In genomic region chr13:28738160-28739100, GRCm38 (mm10) we compare ENCODE assay signal across 10 mouse cellular contexts.
DNase-seq lines count a peak whose midpoint lies in the region; ATAC-seq and TF ChIP-seq lines count a peak whose summit lies in the region.
"Had no signal": no experiment of that assay in that cellular context is flagged by ENCODE, and none has a peak within 500 bp of the region (broad histone marks: within the 10 kb centered on the region; RNA-seq: fewer than 3 reads in every experiment).

No protein-coding gene starts in this region.

- no peaks in the 10 kb centered on the region for H3K36me3 ChIP-seq in forebrain, embryonic 15.5 days
- 0 out of 2 replicates have a peak, but pooled peaks cover 3% of the 10 kb centered on the region for H3K36me3 ChIP-seq in limb, embryonic 13.5 days
- no peaks in the 10 kb centered on the region for H3K36me3 ChIP-seq in stomach, postnatal 0 days (ENCODE audit: control insufficient read depth, insufficient read depth, low read length)
- H3K36me3 ChIP-seq: hindbrain, embryonic 10.5 days had no signal

- no peaks in the 10 kb centered on the region for H3K9me3 ChIP-seq in forebrain, embryonic 15.5 days
- no peaks in the 10 kb centered on the region for H3K9me3 ChIP-seq in limb, embryonic 13.5 days
- no peaks in the 10 kb centered on the region for H3K9me3 ChIP-seq in stomach, postnatal 0 days (ENCODE audit: control insufficient read depth, low read length)
- H3K9me3 ChIP-seq: hindbrain, embryonic 10.5 days had no signal

- no peak overlapping the region for H3K4me2 ChIP-seq in forebrain, embryonic 15.5 days (replicated peaks)
- H3K4me2 ChIP-seq in limb, embryonic 13.5 days (replicated peaks) = no peak overlapping the region
- H3K4me2 ChIP-seq in stomach, postnatal 0 days (replicated peaks; ENCODE audit: low read depth) = no peak overlapping the region

- no peaks in the 10 kb centered on the region for H3K27me3 ChIP-seq in forebrain, embryonic 15.5 days
- H3K27me3 ChIP-seq in limb, embryonic 13.5 days = no peaks in the 10 kb centered on the region
- no peaks in the 10 kb centered on the region for H3K27me3 ChIP-seq in stomach, postnatal 0 days (ENCODE audit: control insufficient read depth, insufficient read depth, low read length)

- H3K9ac ChIP-seq in forebrain, embryonic 15.5 days (replicated peaks) = no peak overlapping the region
- H3K9ac ChIP-seq in limb, embryonic 13.5 days = no peak overlapping the region
- H3K9ac ChIP-seq in stomach, postnatal 0 days (ENCODE audit: low read length) = no peak overlapping the region

- peaks cover 23% of the 10 kb centered on the region for H3K4me1 ChIP-seq in forebrain, embryonic 15.5 days
- peaks cover 24% of the 10 kb centered on the region for H3K4me1 ChIP-seq in limb, embryonic 13.5 days
- H3K4me1 ChIP-seq in stomach, postnatal 0 days (replicated peaks; ENCODE audit: control insufficient read depth, insufficient read depth) = no peaks in the 10 kb centered on the region

- no peak for TF ChIP-seq EP300 in stomach, postnatal 0 days (optimal IDR thresholded peaks at IDR 0.05)

- DNase-seq in retina, postnatal 1 day = peak; percentile 69
- no peak for DNase-seq in retina, embryonic 14.5 days (ENCODE audit: low spot score)
- DNase-seq in stomach, postnatal 0 days (ENCODE audit: low spot score) = peak; percentile 34
- DNase-seq in embryo, embryonic 10.5 days (ENCODE audit: low spot score) = no peak
- DNase-seq in MN1 (ENCODE audit: low spot score) = no peak
- no peak for DNase-seq in cerebellum, adult 8-10 months
- DNase-seq: left cerebral cortex, postnatal 4 days had no signal

- 36% methylated on average over 8 of the region's 8 CpGs for WGBS in forebrain, embryonic 15.5 days
- 27% methylated on average over 8 of the region's 8 CpGs for WGBS in limb, embryonic 13.5 days
- WGBS in stomach, postnatal 0 days = 24% methylated on average over 8 of the region's 8 CpGs

- no peak overlapping the region for H3K27ac ChIP-seq in forebrain, embryonic 15.5 days (replicated peaks)
- peak overlapping the region; percentile 72; the same call in 1 of the 2 replicates for H3K27ac ChIP-seq in limb, embryonic 13.5 days
- H3K27ac ChIP-seq in stomach, postnatal 0 days (replicated peaks) = no peak overlapping the region
- H3K27ac ChIP-seq: hindbrain, embryonic 10.5 days had no signal

- peak; percentile 46; the same call in 1 of the 2 replicates for ATAC-seq in forebrain, embryonic 15.5 days (replicated peaks)
- ATAC-seq in limb, embryonic 13.5 days (ENCODE audit: low FRiP score, low read depth) = peak; percentile 39; the same call in 1 of the 2 replicates
- ATAC-seq in stomach, postnatal 0 days (ENCODE audit: low FRiP score, low TSS enrichment) = peak; percentile 47

- no peak overlapping the region for H3K4me3 ChIP-seq in forebrain, embryonic 15.5 days
- no peak overlapping the region for H3K4me3 ChIP-seq in limb, embryonic 13.5 days
- H3K4me3 ChIP-seq in stomach, postnatal 0 days (ENCODE audit: low read depth, low read length) = no peak overlapping the region
- H3K4me3 ChIP-seq: hindbrain, embryonic 10.5 days had no signal

- no peak for TF ChIP-seq CTCF in stomach, postnatal 0 days (IDR thresholded peaks at IDR 0.05; ENCODE audit: low read depth)

Comparison
In these comparisons a context has a peak if more than half of its experiments do, and no peak if none do; other contexts are left out.
1. DNase-seq: peak in retina, postnatal 1 day (single experiment) and stomach, postnatal 0 days (single experiment); none in retina, embryonic 14.5 days (single experiment), embryo, embryonic 10.5 days (single experiment), MN1 (single experiment) and cerebellum, adult 8-10 months (single experiment).
2. Peak in every context shown above with its lines, with median percentiles within 50 percentile points of each other: ATAC-seq.